Mouse (Mus musculus) liver, adult 2 months (tissue): ENCODE measurements around the gene Wdr83os. TPM values are rescaled to one million over a fixed set of nuclear protein-coding genes. Genes with fewer than 3 reads are reported as not detected.
"Not testable (repeated sequence)": the region's sequence is repeated elsewhere in the genome, so short reads cannot be mapped to it uniquely, and the experiment has no call there.

Experiments used
- DNase-seq: peaks from one replicate; pipeline ENCODE4 v3.0.0-alpha.2; 2011; ENCODE audit warnings: low read depth, low spot score; ENCODE audit errors: extremely low read depth
- H3K27ac ChIP-seq: fragments of 200-500 bp; replicated peaks from 2 replicates; pipeline ENCODE4 v1.5.1; 2012; ENCODE audit warnings: low read depth, mild to moderate bottlenecking, control low read depth, inconsistent platforms, low read length; ENCODE audit not compliant: insufficient read depth
- H3K27me3 ChIP-seq: fragments of 200-500 bp; 2 replicates; pipeline ENCODE4 v1.6.1; 2012; ENCODE audit warnings: mild to moderate bottlenecking, moderate library complexity, low read length, inconsistent platforms; ENCODE audit not compliant: control insufficient read depth, insufficient read depth
- H3K36me3 ChIP-seq: fragments of 200-500 bp; 2 replicates; pipeline ENCODE4 v1.6.1; 2012; ENCODE audit warnings: low read length, inconsistent platforms; ENCODE audit not compliant: control insufficient read depth, insufficient read depth
- H3K4me1 ChIP-seq: fragments of 200-500 bp; 2 replicates; pipeline ENCODE4 v1.6.1; 2011; ENCODE audit warnings: low read length; ENCODE audit not compliant: control insufficient read depth, insufficient read depth
- H3K4me3 ChIP-seq: fragments of 200-500 bp; 2 replicates; pipeline ENCODE4 v1.5.1; 2011; ENCODE audit warnings: low read depth, mild to moderate bottlenecking, control low read depth, low read length, moderate library complexity; ENCODE audit not compliant: insufficient read depth
- H3K79me2 ChIP-seq: fragments of 200-500 bp; 2 replicates; pipeline ENCODE4 v1.6.1; 2012; ENCODE audit warnings: inconsistent platforms, mild to moderate bottlenecking, low read length, moderate library complexity; ENCODE audit not compliant: control insufficient read depth, insufficient read depth
- H3K9ac ChIP-seq: fragments of 200-500 bp; 2 replicates; pipeline ENCODE4 v1.6.1; 2012; ENCODE audit warnings: low read depth, mild to moderate bottlenecking, control low read depth, inconsistent platforms, low read length
- CTCF ChIP-seq: fragments of 200-500 bp; IDR thresholded peaks from 2 replicates; pipeline ENCODE4 v1.5.1; 2011; ENCODE audit warnings: low read depth, low read length, control low read depth
- POLR2A ChIP-seq: fragments of 200-500 bp; IDR thresholded peaks from 2 replicates; pipeline ENCODE4 v1.6.1; 2011; ENCODE audit warnings: low read length, control low read depth; ENCODE audit not compliant: insufficient read depth; ENCODE audit errors: extremely low read depth
- WGBS: fragments of 180-500 bp; shearing (Covaris S2); methylation state at CpG from one replicate; pipeline ENCODE4 v1.1.7; 2018; 5-methylcytosine and 5-hydroxymethylcytosine counted together
- polyA plus RNA-seq: library from polyadenylated mRNA; depleted of rRNA; stranded (reverse); fragments of >200 nt; gene quantifications from 2 replicates; pipeline ENCODE4 v1.2.3, GENCODE M21; 2012
- total RNA-seq: library from RNA; depleted of rRNA; stranded (reverse); fragments of >200 nt; gene quantifications from 2 replicates; pipeline ENCODE4 v1.2.3, GENCODE M21; 2014

The Wdr83os gene
- total and polyA plus RNA-seq, 2 experiments, result 26.3 to 126 TPM

- H3K9ac ChIP-seq, result no peak overlapping the region
- WGBS, result 67% methylated on average over 10 of the region's 10 CpGs
Measured at GRCm38 (mm10) chr8:85074167-85074566, 6.4 kb upstream of the Wdr83os start.

GRCm38 (mm10) chr8:85074617-85075016, 5.9 kb upstream of the Wdr83os start:
- Histone ChIP-seq H3K27me3 (no peaks in the 10 kb centered on the region), H3K9ac (no peak overlapping the region), H3K36me3 (peaks cover 2% of the 10 kb centered on the region; the same call in 1 of the 2 replicates), H3K79me2 (peaks cover 9% of the 10 kb centered on the region; the same call in 1 of the 2 replicates), H3K4me1 (peaks cover 10% of the 10 kb centered on the region), H3K4me3 (no peak overlapping the region), H3K27ac (no peak overlapping the region)
- DNase-seq, result no peak
- TF ChIP-seq CTCF, result no peak
- TF ChIP-seq POLR2A, result no peak
- WGBS, result 95% methylated on average over 10 of the region's 10 CpGs

More at GRCm38 (mm10) chr8:85074167-85074566, 6.4 kb upstream of the Wdr83os start:
- TF ChIP-seq CTCF, result no peak
- TF ChIP-seq POLR2A, result no peak
- Histone ChIP-seq H3K79me2 (peaks cover 9% of the 10 kb centered on the region; the same call in 1 of the 2 replicates), H3K36me3 (peaks cover 2% of the 10 kb centered on the region; the same call in 1 of the 2 replicates), H3K27ac (no peak overlapping the region), H3K4me3 (no peak overlapping the region), H3K27me3 (no peaks in the 10 kb centered on the region), H3K4me1 (peaks cover 7% of the 10 kb centered on the region)
- DNase-seq, result no peak

DNA sequence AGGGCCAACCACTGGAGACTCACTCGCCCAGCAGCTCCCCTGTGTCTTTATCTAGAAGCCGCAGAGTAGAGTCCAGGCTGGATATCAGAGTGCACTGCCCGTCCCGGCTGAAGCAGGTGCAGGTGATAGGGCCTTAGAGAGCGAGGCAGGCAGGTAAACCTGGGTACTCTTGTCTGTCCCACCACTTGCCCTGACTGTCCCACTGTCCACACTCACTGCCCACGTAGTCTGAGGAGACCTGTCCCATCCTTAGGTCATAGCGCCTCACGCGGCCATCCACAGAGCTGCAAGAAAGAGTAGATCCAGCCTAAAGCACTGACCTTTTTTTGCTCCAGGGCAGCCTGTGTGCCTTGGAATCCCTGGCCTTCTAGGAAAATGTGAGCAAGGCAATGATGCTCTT, 4.5 kb upstream of the Wdr83os start:
- Histone ChIP-seq H3K27me3 (no peaks in the 10 kb centered on the region), H3K79me2 (peaks cover 9% of the 10 kb centered on the region; the same call in 1 of the 2 replicates), H3K4me3 (no peak overlapping the region), H3K9ac (no peak overlapping the region), H3K4me1 (peaks cover 7% of the 10 kb centered on the region), H3K36me3 (peaks cover 2% of the 10 kb centered on the region; the same call in 1 of the 2 replicates), H3K27ac (no peak overlapping the region)
- WGBS, result 82% methylated on average over 9 of the region's 9 CpGs
- TF ChIP-seq CTCF (peak; percentile 66), POLR2A (no peak)
- no peak for DNase-seq

- Histone ChIP-seq H3K36me3 (peaks cover 2% of the 10 kb centered on the region; the same call in 1 of the 2 replicates), H3K27ac (no peak overlapping the region), H3K27me3 (no peaks in the 10 kb centered on the region), H3K9ac (no peak overlapping the region), H3K4me1 (peaks cover 12% of the 10 kb centered on the region), H3K79me2 (peaks cover 9% of the 10 kb centered on the region; the same call in 1 of the 2 replicates), H3K4me3 (no peak overlapping the region)
- TF ChIP-seq POLR2A (no peak), CTCF (peak; percentile 100)
- peak; percentile 72 for DNase-seq
- 0% methylated on average over 2 of the region's 2 CpGs for WGBS
Measured at GRCm38 (mm10) chr8:85076993-85077392, 3.5 kb upstream of the Wdr83os start.

- Histone ChIP-seq H3K9ac (peak overlapping the region; percentile 92), H3K4me1 (peaks cover 25% of the 10 kb centered on the region), H3K27ac (peak overlapping the region; percentile 22), H3K79me2 (peaks cover 5% of the 10 kb centered on the region; the same call in 1 of the 2 replicates), H3K4me3 (peak overlapping the region; percentile 87), H3K27me3 (no peaks in the 10 kb centered on the region), H3K36me3 (peaks cover 2% of the 10 kb centered on the region; the same call in 1 of the 2 replicates)
- DNase-seq, result no peak
- no peak for TF ChIP-seq CTCF
- no peak for TF ChIP-seq POLR2A
- 0% methylated on average over 25 of the region's 25 CpGs for WGBS
Measured at GRCm38 (mm10) chr8:85080214-85080531, 367 bp upstream of the Wdr83os start.

- peak within 1 kb of the TSS; percentile 87 for H3K4me3 ChIP-seq
- H3K4me1 ChIP-seq, result peaks cover 25% of the 10 kb centered on the region
- H3K79me2 ChIP-seq, result peaks cover 5% of the 10 kb centered on the region; the same call in 1 of the 2 replicates
- H3K9ac ChIP-seq, result peak within 1 kb of the TSS; percentile 92
- H3K36me3 ChIP-seq, result peaks cover 7% of the 10 kb centered on the region
- H3K27me3 ChIP-seq, result no peaks in the 10 kb centered on the region
- no peak for TF ChIP-seq CTCF
- no peak for TF ChIP-seq POLR2A
- H3K27ac ChIP-seq, result peak within 1 kb of the TSS; percentile 49
- under 1% methylated on average over 9 of the region's 9 CpGs for WGBS
- peak; percentile 52 for DNase-seq
Measured at GRCm38 (mm10) chr8:85081216-85081555, 646 bp downstream of the Wdr83os start, which contains the start of gene Wdr83. Gene Wdr83, minus strand, starts transcription at chr8:85081306.

DNA sequence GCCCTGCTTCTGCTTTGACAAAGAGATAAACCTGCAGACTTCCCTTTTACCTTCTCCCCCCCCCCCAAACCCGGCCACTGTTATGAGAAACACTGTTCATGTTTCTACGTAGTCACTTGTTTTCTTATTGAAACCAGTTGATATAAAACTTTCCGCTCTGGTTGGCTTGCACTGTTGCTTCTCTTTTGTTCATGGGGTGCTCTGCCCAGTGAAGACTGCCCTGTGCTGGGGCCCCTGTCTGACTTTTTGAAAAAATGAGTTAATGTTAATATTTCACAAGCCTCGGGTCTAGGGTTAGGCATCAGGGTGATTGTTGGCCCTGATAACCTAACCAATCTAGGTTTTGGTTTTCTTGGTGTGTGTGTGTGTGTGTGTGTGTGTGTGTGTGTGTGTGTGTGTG, 1.6 kb downstream of the Wdr83os start:
- H3K27me3 ChIP-seq, H3K9ac ChIP-seq, DNase-seq, H3K4me3 ChIP-seq, H3K27ac ChIP-seq, H3K79me2 ChIP-seq: not testable (repeated sequence)
- 71% methylated on average over 4 of the region's 4 CpGs for WGBS
- Histone ChIP-seq H3K36me3 (peaks cover 13% of the 10 kb centered on the region), H3K4me1 (peaks cover 25% of the 10 kb centered on the region)
